Comparison of ENCODE assay signal across 26 mouse cellular contexts in the genomic region with DNA sequence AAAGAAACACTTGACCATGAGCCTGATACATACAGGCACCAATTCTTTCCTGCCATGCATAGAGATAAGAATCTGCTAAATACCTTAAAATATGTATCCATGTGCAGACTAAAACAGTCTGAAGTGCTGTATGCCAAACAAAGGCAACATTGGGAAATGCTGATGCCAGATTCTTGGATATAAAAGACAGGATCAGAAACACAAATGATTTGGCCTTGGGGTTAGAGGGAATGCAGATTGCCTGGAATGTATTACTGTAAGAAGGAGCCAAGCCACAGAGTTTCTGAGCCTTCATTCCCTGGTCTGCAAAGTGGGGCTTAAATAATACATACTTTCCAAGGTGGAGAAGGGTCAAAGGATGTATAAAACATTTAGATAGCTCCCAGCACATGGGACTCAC.
DNase-seq lines count a peak whose midpoint lies in the region; ATAC-seq lines count a peak whose summit lies in the region.
"Had no signal": no experiment of that assay in that cellular context is flagged by ENCODE, and none has a peak within 500 bp of the region (broad histone marks: within the 10 kb centered on the region; RNA-seq: fewer than 3 reads in every experiment).

No protein-coding gene starts in this region.

- H3K4me2 ChIP-seq in forebrain, embryonic 16.5 days (ENCODE audit: low read length) = no peak overlapping the region
- H3K4me2 ChIP-seq in forebrain, embryonic 14.5 days (ENCODE audit: low read length) = no peak overlapping the region
- H3K4me2 ChIP-seq in midbrain, embryonic 14.5 days (ENCODE audit: low read length) = no peak overlapping the region
- no peak overlapping the region for H3K4me2 ChIP-seq in midbrain, embryonic 13.5 days (replicated peaks)
- H3K4me2 ChIP-seq: embryonic facial prominence, embryonic 15.5 days; forebrain, embryonic 12.5 days; heart, embryonic 11.5 days; hindbrain, embryonic 13.5 days had no signal

- H3K9me3 ChIP-seq in forebrain, embryonic 16.5 days (ENCODE audit: control insufficient read depth, low read length) = no peaks in the 10 kb centered on the region
- no peaks in the 10 kb centered on the region for H3K9me3 ChIP-seq in forebrain, embryonic 14.5 days (replicated peaks; ENCODE audit: control insufficient read depth, low read length)
- H3K9me3 ChIP-seq in midbrain, embryonic 14.5 days (ENCODE audit: control insufficient read depth, low read length) = no peaks in the 10 kb centered on the region
- H3K9me3 ChIP-seq in midbrain, embryonic 13.5 days = no peaks in the 10 kb centered on the region
- H3K9me3 ChIP-seq: embryonic facial prominence, embryonic 15.5 days; forebrain, embryonic 12.5 days; hindbrain, embryonic 13.5 days had no signal

- no peaks in the 10 kb centered on the region for H3K27me3 ChIP-seq in forebrain, embryonic 16.5 days (replicated peaks; ENCODE audit: control insufficient read depth, insufficient read depth, low read length)
- no peaks in the 10 kb centered on the region for H3K27me3 ChIP-seq in forebrain, embryonic 14.5 days (replicated peaks; ENCODE audit: control insufficient read depth, insufficient read depth, low read length)
- H3K27me3 ChIP-seq in midbrain, embryonic 14.5 days (ENCODE audit: control insufficient read depth, insufficient read depth, low read length) = no peaks in the 10 kb centered on the region
- H3K27me3 ChIP-seq in midbrain, embryonic 13.5 days = no peaks in the 10 kb centered on the region
- H3K27me3 ChIP-seq: embryonic facial prominence, embryonic 15.5 days; forebrain, embryonic 12.5 days; hindbrain, embryonic 13.5 days had no signal

- peaks cover 4% of the 10 kb centered on the region for H3K4me1 ChIP-seq in forebrain, embryonic 16.5 days (replicated peaks; ENCODE audit: control insufficient read depth, insufficient read depth, low read length)
- H3K4me1 ChIP-seq in forebrain, embryonic 14.5 days (ENCODE audit: control insufficient read depth, insufficient read depth, low read length) = no peaks in the 10 kb centered on the region
- no peaks in the 10 kb centered on the region; the same call in 1 of the 2 replicates for H3K4me1 ChIP-seq in midbrain, embryonic 14.5 days (ENCODE audit: control insufficient read depth, insufficient read depth, low read length)
- H3K4me1 ChIP-seq in midbrain, embryonic 13.5 days (replicated peaks) = peaks cover 13% of the 10 kb centered on the region
- H3K4me1 ChIP-seq: forebrain, embryonic 12.5 days had no signal

- no peak for DNase-seq in forebrain, embryonic 14.5 days (ENCODE audit: low spot score)
- DNase-seq in midbrain, embryonic 14.5 days = no peak
- peak; percentile 54 for DNase-seq in Muller cell, postnatal 12 days (ENCODE audit: inconsistent ontology term)
- peak; percentile 30 for DNase-seq in brain, embryonic 18.5 days (ENCODE audit: low read depth, low spot score)
- DNase-seq in layer of hippocampus, postnatal 14 days (ENCODE audit: low spot score in 2 of 2) = no peak
- DNase-seq: adrenal gland, adult 8-10 months; adrenal gland, postnatal 25 days; cerebellum, adult 11 months; cerebellum, adult 2 months; cerebellum, adult 9-11 months; cerebellum, postnatal 25 days; gastrocnemius, adult 2 months; gastrocnemius, postnatal 14 days; heart, adult 11 months; kidney, adult 18-20 months had no signal

- peak overlapping the region; percentile 21; the same call in 1 of the 2 replicates for H3K27ac ChIP-seq in forebrain, embryonic 16.5 days (ENCODE audit: low read length)
- no peak overlapping the region for H3K27ac ChIP-seq in forebrain, embryonic 14.5 days (ENCODE audit: low read depth, low read length)
- H3K27ac ChIP-seq in midbrain, embryonic 14.5 days (replicated peaks; ENCODE audit: low read depth, low read length) = 0 out of 2 replicates have a peak overlapping the region, but pooled peaks have one; percentile 39
- H3K27ac ChIP-seq in midbrain, embryonic 13.5 days = no peak overlapping the region
- H3K27ac ChIP-seq: embryonic facial prominence, embryonic 15.5 days; forebrain, embryonic 12.5 days; gastrocnemius, adult 2 months; hindbrain, embryonic 13.5 days; hindbrain, postnatal 0 days had no signal

- H3K36me3 ChIP-seq in forebrain, embryonic 16.5 days (ENCODE audit: control insufficient read depth, insufficient read depth) = no peaks in the 10 kb centered on the region
- no peaks in the 10 kb centered on the region for H3K36me3 ChIP-seq in forebrain, embryonic 14.5 days (ENCODE audit: control insufficient read depth, insufficient read depth, low read length)
- H3K36me3 ChIP-seq in midbrain, embryonic 14.5 days (ENCODE audit: control insufficient read depth, insufficient read depth, low read length) = no peaks in the 10 kb centered on the region
- H3K36me3 ChIP-seq in midbrain, embryonic 13.5 days = no peaks in the 10 kb centered on the region
- H3K36me3 ChIP-seq: embryonic facial prominence, embryonic 15.5 days; forebrain, embryonic 12.5 days; hindbrain, embryonic 13.5 days had no signal

- no peak for ATAC-seq in forebrain, embryonic 16.5 days
- no peak for ATAC-seq in forebrain, embryonic 14.5 days
- ATAC-seq in midbrain, embryonic 14.5 days (ENCODE audit: low FRiP score, low TSS enrichment) = no peak
- no peak for ATAC-seq in midbrain, embryonic 13.5 days
- ATAC-seq: activated CD4-positive, CD25-positive, alpha-beta regulatory T cell, adult 4 months; CD4-positive, CD25-positive, alpha-beta regulatory T cell, adult 4 months; hindbrain, postnatal 0 days; inflammation-experienced regulatory T-cells, adult 6 months; intestine, embryonic 16.5 days had no signal

- no peak overlapping the region for H3K4me3 ChIP-seq in forebrain, embryonic 16.5 days (replicated peaks; ENCODE audit: low read length)
- H3K4me3 ChIP-seq in forebrain, embryonic 14.5 days (ENCODE audit: low read depth, low read length) = no peak overlapping the region
- no peak overlapping the region for H3K4me3 ChIP-seq in midbrain, embryonic 14.5 days (replicated peaks; ENCODE audit: low read depth, low read length)
- H3K4me3 ChIP-seq in midbrain, embryonic 13.5 days (replicated peaks) = no peak overlapping the region
- H3K4me3 ChIP-seq: embryonic facial prominence, embryonic 15.5 days; forebrain, embryonic 12.5 days; gastrocnemius, adult 2 months; hindbrain, embryonic 13.5 days had no signal

- H3K9ac ChIP-seq in forebrain, embryonic 16.5 days (replicated peaks; ENCODE audit: low read depth, low read length) = no peak overlapping the region
- no peak overlapping the region for H3K9ac ChIP-seq in forebrain, embryonic 14.5 days (ENCODE audit: low read length)
- H3K9ac ChIP-seq in midbrain, embryonic 14.5 days (replicated peaks; ENCODE audit: low read length) = no peak overlapping the region
- no peak overlapping the region for H3K9ac ChIP-seq in midbrain, embryonic 13.5 days (replicated peaks)
- H3K9ac ChIP-seq: embryonic facial prominence, embryonic 15.5 days; forebrain, embryonic 12.5 days; hindbrain, embryonic 13.5 days had no signal

Comparison
In these comparisons a context has a peak if more than half of its experiments do, and no peak if none do; other contexts are left out.
1. H3K27ac ChIP-seq: peak in forebrain, embryonic 16.5 days (single experiment) and midbrain, embryonic 14.5 days (single experiment); none in forebrain, embryonic 14.5 days (single experiment) and midbrain, embryonic 13.5 days (single experiment).
2. DNase-seq: peak in Muller cell, postnatal 12 days (single experiment) and brain, embryonic 18.5 days (single experiment); none in forebrain, embryonic 14.5 days (single experiment), midbrain, embryonic 14.5 days (single experiment) and layer of hippocampus, postnatal 14 days (0 of 2).